Mouse (Mus musculus) CH12.LX (cell line): ENCODE data around the gene Hist2h4. TPM values are rescaled to one million over a fixed set of nuclear protein-coding genes. Genes with fewer than 3 reads are reported as not detected.
A peak's percentile ranks its signal among the peaks of the same experiment; 100 is the strongest.

Experiments
- DNase-seq: peaks from one replicate; pipeline ENCODE4 v3.0.0-alpha.2; 2013; ENCODE audit errors: extremely low read depth
- H3K27ac ChIP-seq: 2 replicates; pipeline ENCODE4 v1.5.1; 2012; ENCODE audit warnings: low read depth, mild to moderate bottlenecking, control low read depth, moderate library complexity; ENCODE audit not compliant: insufficient read depth
- H3K27me3 ChIP-seq: replicated peaks from 2 replicates; pipeline ENCODE3; 2012; ENCODE audit warnings: inconsistent platforms
- H3K36me3 ChIP-seq, 2 experiments: replicated peaks in 1 of 2; 2 replicates each; pipeline versions ENCODE3 to v1.6.1; 2012; ENCODE audit warnings: inconsistent platforms in 1 of 2, low read length in 1 of 2, mild to moderate bottlenecking in 1 of 2, mixed read lengths in 1 of 2, moderate library complexity in 1 of 2; ENCODE audit not compliant: control insufficient read depth in 1 of 2, insufficient read depth in 1 of 2
- H3K4me1 ChIP-seq, 2 experiments: 2 replicates each; pipeline ENCODE4 v1.6.1; 2012; ENCODE audit warnings: inconsistent platforms in 1 of 2, moderate library complexity in 1 of 2; ENCODE audit not compliant: insufficient read depth in 2 of 2, control insufficient read depth in 1 of 2
- H3K4me2 ChIP-seq: 2 replicates; pipeline ENCODE4 v1.6.1; 2012; ENCODE audit warnings: low read depth, mild to moderate bottlenecking, control low read depth; ENCODE audit not compliant: poor library complexity, insufficient read depth, severe bottlenecking
- H3K4me3 ChIP-seq, 3 experiments: fragments of 150-350 bp in 1 of 3; sonication (generic) in 1 of 3; replicated peaks in 1 of 3; 2 replicates each; pipeline versions ENCODE3 to v1.5.1; 2011 to 2012; ENCODE audit warnings: low read depth in 2 of 3, low read length in 2 of 3, mild to moderate bottlenecking in 2 of 3, moderate library complexity in 2 of 3, control low read depth in 1 of 3, improper control_type of control experiment in 1 of 3, inconsistent platforms in 1 of 3, mixed read lengths in 1 of 3; ENCODE audit not compliant: poor library complexity in 1 of 3
- H3K79me2 ChIP-seq: replicated peaks from 2 replicates; pipeline ENCODE4 v1.6.1; 2012; ENCODE audit warnings: mild to moderate bottlenecking, moderate library complexity; ENCODE audit not compliant: control insufficient read depth, poor library complexity, insufficient read depth, severe bottlenecking; ENCODE audit errors: extremely low read depth
- H3K9ac ChIP-seq: 2 replicates; pipeline ENCODE4 v1.6.1; 2012; ENCODE audit warnings: low read depth, mild to moderate bottlenecking, control low read depth, moderate library complexity; ENCODE audit not compliant: insufficient read depth
- H3K9me3 ChIP-seq: replicated peaks from 2 replicates; pipeline ENCODE3; 2012; ENCODE audit warnings: low read length, inconsistent platforms, mixed read lengths
- CHD2 ChIP-seq: IDR thresholded peaks from 2 replicates; pipeline ENCODE4 v1.6.1; 2011; ENCODE audit warnings: low read length, improper control_type of control experiment
- E2F4 ChIP-seq: IDR thresholded peaks from 2 replicates; pipeline ENCODE4 v1.6.1; 2011; ENCODE audit warnings: low read depth, low read length, improper control_type of control experiment; ENCODE audit not compliant: insufficient replicate concordance
- ELF1 ChIP-seq: IDR thresholded peaks from 2 replicates; pipeline ENCODE4 v1.6.1; 2014; ENCODE audit warnings: low read depth, mild to moderate bottlenecking, inconsistent platforms, low read length, improper control_type of control experiment
- EP300 ChIP-seq: IDR thresholded peaks from 2 replicates; pipeline ENCODE4 v1.6.1; 2011; ENCODE audit warnings: low read length, improper control_type of control experiment
- GABPA ChIP-seq: IDR thresholded peaks from 2 replicates; pipeline ENCODE4 v1.6.1; 2012; ENCODE audit warnings: low read depth, low read length, improper control_type of control experiment, inconsistent platforms; ENCODE audit not compliant: insufficient replicate concordance
- JUN ChIP-seq: IDR thresholded peaks from 2 replicates; pipeline ENCODE4 v1.6.1; 2011; ENCODE audit warnings: low read depth, mild to moderate bottlenecking, low read length, improper control_type of control experiment, moderate library complexity; ENCODE audit not compliant: insufficient read depth
- JUND ChIP-seq: conservative IDR thresholded peaks from 2 replicates; pipeline ENCODE4 v1.6.1; 2011; ENCODE audit warnings: low read depth, low read length, improper control_type of control experiment
- KAT2A ChIP-seq: IDR thresholded peaks from 2 replicates; pipeline ENCODE4 v1.6.1; 2012; ENCODE audit warnings: low read length, improper control_type of control experiment, inconsistent platforms; ENCODE audit not compliant: insufficient replicate concordance
- MAX ChIP-seq: IDR thresholded peaks from 2 replicates; pipeline ENCODE4 v1.6.1; 2011; ENCODE audit warnings: low read length, improper control_type of control experiment
- MAZ ChIP-seq: IDR thresholded peaks from 2 replicates; pipeline ENCODE4 v1.6.1; 2012; ENCODE audit warnings: low read depth, mild to moderate bottlenecking, inconsistent platforms, low read length, improper control_type of control experiment, moderate library complexity
- NELFE ChIP-seq: IDR thresholded peaks from 2 replicates; pipeline ENCODE4 v1.6.1; 2011; ENCODE audit warnings: low read depth, low read length, improper control_type of control experiment
- RAD21 ChIP-seq: IDR thresholded peaks from 2 replicates; pipeline ENCODE4 v1.6.1; 2011; ENCODE audit warnings: low read depth, mild to moderate bottlenecking, low read length, improper control_type of control experiment, moderate library complexity
- SMC3 ChIP-seq: IDR thresholded peaks from 2 replicates; pipeline ENCODE4 v1.6.1; 2011; ENCODE audit warnings: low read depth, low read length, improper control_type of control experiment
- TBP ChIP-seq: conservative IDR thresholded peaks from 2 replicates; pipeline ENCODE4 v1.6.1; 2011; ENCODE audit warnings: low read depth, low read length, improper control_type of control experiment
- USF1 ChIP-seq: IDR thresholded peaks from 2 replicates; pipeline ENCODE4 v1.6.1; 2014; ENCODE audit warnings: low read depth, mild to moderate bottlenecking, inconsistent platforms, low read length, improper control_type of control experiment
- ZNF384 ChIP-seq: IDR thresholded peaks from 2 replicates; pipeline ENCODE4 v1.6.1; 2012; ENCODE audit warnings: low read depth, low read length, improper control_type of control experiment, inconsistent platforms
- dilution Hi-C: fragments of 300-500 bp; cut with MboI; formaldehyde crosslinking; loops from 2 replicates; pipeline ENCODE4 v1.14.3; 2020; ENCODE audit warnings: low sequenced_read_pairs; ENCODE audit not compliant: extremely low pct_unique_long_range_greater_than_20kb, extremely low pct_ligation_motif_present
- in situ Hi-C: fragments of 300-500 bp; cut with MboI; formaldehyde crosslinking; loops from 3 replicates; pipeline ENCODE4 v1.14.3; 2019; ENCODE audit warnings: low sequenced_read_pairs, low pct_ligation_motif_present, low pct_unique_long_range_greater_than_20kb, mixed read lengths
- polyA plus RNA-seq: library from polyadenylated mRNA; unstranded; fragments of >175 nt; gene quantifications from 2 replicates; pipeline ENCODE4 v1.2.1, GENCODE M21; 2012; ENCODE audit warnings: low read depth; ENCODE audit not compliant: insufficient read length
- total RNA-seq, 2 experiments: library from RNA; depleted of rRNA; stranded (reverse); fragments of 300-350 nt in 1 of 2; fragments of >200 nt in 1 of 2; gene quantifications; 2 replicates each; pipeline ENCODE4 v1.2.3; 2012 to 2014

The Hist2h4 gene
- total and polyA plus RNA-seq, 3 experiments = 0.91 to 116 (median 2.5) TPM

DNA sequence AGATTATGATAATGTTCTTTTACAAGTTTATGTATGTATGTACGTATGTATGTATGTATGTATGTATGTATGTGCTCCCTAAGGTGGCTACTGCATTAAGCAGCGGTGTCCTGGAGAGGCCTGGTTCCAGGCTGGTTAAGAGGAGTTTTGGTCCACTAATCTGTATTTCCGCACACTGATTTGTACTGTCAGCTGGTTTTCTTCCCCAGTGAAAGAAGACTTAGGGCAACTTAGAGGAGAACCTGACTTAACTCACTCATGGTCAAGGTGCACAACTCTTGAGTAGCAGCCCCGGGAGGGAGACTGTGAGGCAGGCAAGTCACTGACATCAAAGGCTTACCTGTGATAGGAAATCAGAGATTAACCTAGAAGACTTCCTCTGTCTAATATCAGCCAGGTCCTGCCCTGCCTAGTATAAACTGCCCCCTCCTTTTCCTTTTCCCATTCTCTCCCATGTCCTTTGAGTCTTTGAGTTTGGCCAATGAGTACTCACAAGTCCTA lies 26.2 kb downstream of the Hist2h4 start:
- Histone ChIP-seq H3K27ac (peak overlapping the region; percentile 92; the same call in 1 of the 2 replicates), H3K27me3 (no peaks in the 10 kb centered on the region), H3K4me1 (peaks cover 2 to 49% of the 10 kb centered on the region in 2 experiments; a peak in 2 of 4 replicates), H3K4me3 (peak overlapping the region; percentile 55 to 84 (median 76)), H3K9ac (peak overlapping the region; percentile 80), H3K4me2 (peak overlapping the region; percentile 31), H3K79me2 (no peaks in the 10 kb centered on the region), H3K36me3 (no peaks in the 10 kb centered on the region), H3K9me3 (no peaks in the 10 kb centered on the region)
- dilution Hi-C loops = no loop called here
- peak; percentile 38 for DNase-seq
- in situ Hi-C loops = no loop called here
- TF ChIP-seq SMC3 (no peak), MAZ (no peak), RAD21 (no peak), CHD2 (no peak), KAT2A (no peak), NELFE (no peak)

DNA sequence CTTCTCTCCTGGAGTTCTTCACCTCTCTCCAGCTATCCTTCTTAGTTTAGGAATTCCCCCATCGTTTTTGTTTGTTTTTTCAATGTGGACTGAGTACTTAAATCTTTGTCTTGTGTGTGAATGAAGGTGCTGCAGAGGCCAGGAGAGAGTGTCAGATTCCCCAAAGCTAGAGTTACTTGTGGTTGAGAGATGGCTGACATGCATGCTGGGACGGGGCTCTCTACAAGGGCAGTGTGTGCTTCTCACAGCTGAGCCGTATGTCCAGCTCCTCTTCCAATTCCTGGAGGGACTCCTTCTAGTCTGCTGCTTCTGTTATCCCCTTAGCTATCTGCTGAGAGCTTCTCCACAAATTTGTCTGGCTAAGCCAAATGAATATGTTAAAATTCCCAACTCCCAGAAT lies 27.3 kb downstream of the Hist2h4 start:
- dilution Hi-C loops (no loop called here), in situ Hi-C loops (no loop called here)
- DNase-seq = no peak
- no peak overlapping the region for H3K27ac ChIP-seq
- no peak overlapping the region for H3K9ac ChIP-seq
- peaks cover 4 to 57% of the 10 kb centered on the region in 2 experiments; a peak in 3 of 4 replicates for H3K4me1 ChIP-seq
- no peak for TF ChIP-seq JUND
- TF ChIP-seq MAX = no peak
- no peak for TF ChIP-seq JUN
- no peak for TF ChIP-seq SMC3
- TF ChIP-seq E2F4 = no peak
- no peak for TF ChIP-seq NELFE
- no peak for TF ChIP-seq EP300
- TF ChIP-seq USF1 = no peak
- no peak for TF ChIP-seq CHD2
- no peak for TF ChIP-seq ELF1
- no peak for TF ChIP-seq TBP
- no peak for TF ChIP-seq GABPA
- TF ChIP-seq ZNF384 = no peak
- H3K36me3 ChIP-seq = no peaks in the 10 kb centered on the region
- H3K27me3 ChIP-seq = no peaks in the 10 kb centered on the region
- H3K9me3 ChIP-seq = no peaks in the 10 kb centered on the region
- H3K4me3 ChIP-seq = no peak overlapping the region
- H3K79me2 ChIP-seq = no peaks in the 10 kb centered on the region
- H3K4me2 ChIP-seq = no peak overlapping the region
